Mouse (Mus musculus) adrenal gland, postnatal 25 days (tissue): ENCODE data around the gene Mtif3. TPM values are rescaled to one million over a fixed set of nuclear protein-coding genes. Genes with fewer than 3 reads are reported as not detected.

Experiments
- DNase-seq: peaks from one replicate; pipeline ENCODE4 v3.0.0; 2021; ENCODE audit warnings: mixed read lengths
- total RNA-seq: library from RNA; stranded (reverse); gene quantifications from 2 replicates; pipeline ENCODE4 v1.2.3, GENCODE M21; 2021

Mtif3 gene
- total RNA-seq, 1 experiment from 2014 or later: 40.9 TPM

DNA sequence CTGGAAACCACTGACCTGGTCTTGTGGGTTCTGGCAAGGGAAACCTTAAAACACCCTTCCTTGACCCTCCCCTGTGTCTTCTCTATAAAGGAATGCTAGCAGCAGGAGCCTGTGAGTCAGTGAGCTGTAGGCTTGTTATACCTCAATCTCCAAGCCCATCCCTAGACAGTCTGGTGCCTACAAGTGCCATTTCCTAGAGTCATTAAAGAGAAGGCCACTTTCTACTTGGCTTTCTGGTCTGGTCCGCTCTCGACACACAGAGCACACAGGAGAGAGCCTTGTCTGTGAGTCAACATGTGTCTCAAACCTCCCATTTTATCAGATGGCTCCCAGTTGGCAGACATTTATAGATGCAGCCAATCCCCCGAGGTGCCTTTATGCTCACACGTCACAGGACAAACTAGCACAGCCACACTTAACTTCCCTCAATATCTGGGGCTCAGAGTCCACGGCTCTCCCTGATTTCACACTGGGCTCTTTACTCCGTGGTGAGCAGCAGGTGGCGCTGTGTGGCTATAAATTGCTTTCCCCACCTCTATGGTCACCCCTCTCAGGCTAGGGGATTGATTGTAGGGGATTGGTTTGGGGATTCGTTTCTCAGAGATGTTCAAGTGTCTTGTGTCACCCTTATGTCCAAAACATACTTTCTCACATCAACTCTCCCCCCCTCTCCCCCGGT lies 49.4 kb downstream of the Mtif3 start:
- peak; percentile 73 for DNase-seq

DNA sequence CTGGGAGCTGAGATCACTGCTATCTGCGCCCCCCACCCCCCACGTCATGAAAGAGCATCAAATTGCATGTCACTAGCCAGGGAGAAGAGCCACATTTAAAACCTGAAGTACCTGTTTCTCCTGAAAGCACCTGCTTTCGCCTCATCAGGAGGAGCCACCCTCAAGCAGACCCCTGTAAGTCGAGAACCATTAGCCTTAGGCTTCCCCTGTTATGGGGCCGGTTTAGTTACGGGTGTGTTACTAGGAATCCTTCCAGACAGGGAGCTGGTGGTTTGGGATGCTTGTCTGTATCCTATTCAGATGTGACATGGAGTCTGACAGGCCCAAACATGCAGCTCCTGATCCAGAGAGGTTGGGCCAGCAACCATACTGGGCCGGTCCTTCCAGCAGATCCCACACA lies 50.2 kb downstream of the Mtif3 start:
- no peak for DNase-seq

GRCm38 (mm10) chr5:146912206-146912605 lies 51.4 kb downstream of the Mtif3 start:
- DNase-seq: no peak

GRCm38 (mm10) chr5:146908629-146909028 lies 55.0 kb downstream of the Mtif3 start:
- DNase-seq: no peak

- no peak for DNase-seq
Observed at GRCm38 (mm10) chr5:146907533-146907932, 56.1 kb downstream of the Mtif3 start.

DNA sequence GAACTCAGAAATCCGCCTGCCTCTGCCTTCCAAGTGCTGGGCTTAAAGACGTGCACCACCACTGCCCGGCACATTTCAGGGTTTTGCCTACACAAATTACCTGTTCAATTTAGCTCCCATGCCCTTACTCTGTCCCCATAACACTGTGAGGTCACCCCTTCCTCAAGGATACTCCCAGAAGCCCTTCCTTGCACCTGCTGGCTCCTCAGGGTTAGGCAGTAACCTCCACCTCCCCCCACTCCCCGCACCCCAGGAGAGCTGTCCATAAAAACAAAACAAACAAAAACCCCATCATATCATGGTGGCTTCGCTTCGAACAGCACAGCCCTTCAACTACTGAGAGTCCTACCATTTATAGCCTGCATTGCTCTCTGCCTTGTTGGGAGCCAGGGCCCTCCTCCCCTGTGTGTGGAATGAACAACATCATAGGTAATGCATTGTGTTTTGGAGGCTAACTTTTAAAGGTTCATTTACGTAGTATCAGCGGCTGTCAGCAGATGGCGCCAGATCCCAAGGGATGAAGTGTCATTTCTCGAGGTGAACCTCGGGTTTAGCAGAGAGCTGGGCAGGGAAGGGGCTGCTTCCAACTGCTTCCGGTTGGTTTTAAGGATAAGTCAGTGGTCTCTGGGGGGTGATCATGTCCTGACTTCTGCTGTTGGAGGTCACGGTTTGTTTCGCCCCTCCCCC lies 58.0 kb downstream of the Mtif3 start:
- DNase-seq: peak; percentile 77

GRCm38 (mm10) chr5:146904404-146904803 lies 59.2 kb downstream of the Mtif3 start:
- DNase-seq: peak; percentile 72

Other genes with a start within 250 kb of the Mtif3 start
- 29.6 and 33.4 TPM in 2 replicates for gene Usp12, start 168.8 kb downstream of the Mtif3 start, total RNA-seq
- 282 and 375 TPM in 2 replicates for gene Rpl21, start 130.9 kb downstream of the Mtif3 start, total RNA-seq
- 5.6 and 9.5 TPM in 2 replicates for gene Rasl11a, start 118.7 kb downstream of the Mtif3 start, total RNA-seq
- gene Gtf3a, start 15.1 kb downstream of the Mtif3 start, total RNA-seq: 34.9 and 36.1 TPM in 2 replicates
- 13.9 and 14.0 TPM in 2 replicates for gene Lnx2, start 112.8 kb upstream of the Mtif3 start, total RNA-seq
- gene Polr1d, start 113.2 kb upstream of the Mtif3 start, total RNA-seq: 126 and 128 TPM in 2 replicates
- not detected in 2 replicates for gene Gsx1, start 224.9 kb upstream of the Mtif3 start, total RNA-seq